Mouse (Mus musculus) gastrocnemius, postnatal 25 days (tissue): ENCODE results near the gene Lrit3. TPM values are rescaled to one million over a fixed set of nuclear protein-coding genes. Genes with fewer than 3 reads are reported as not detected.

Experiments
- DNase-seq: peaks from one replicate; pipeline ENCODE4 v3.0.0; 2022
- long read RNA-seq, 2 experiments: library from polyadenylated mRNA; stranded (forward); transcript quantifications; one replicate each; pipeline ENCODE4 v2.0.0; 2021
- total RNA-seq, 2 experiments: library from RNA; stranded (reverse); gene quantifications; 1 replicate in 1 of 2; 2 replicates in 1 of 2; pipeline ENCODE4 v1.2.3; 2021

Lrit3 gene
- total RNA-seq = not detected
- long read RNA-seq, experiment 1 = 0 reads
- long read RNA-seq, experiment 2 = 0 reads

GRCm38 (mm10) chr3:129803765-129804164 is at the start of gene Lrit3:
TSS of gene Lrit3 (minus strand) at chr3:129804030.
- DNase-seq = no peak

- DNase-seq = no peak
Observed at GRCm38 (mm10) chr3:129846846-129847245, 43.0 kb upstream of the Lrit3 start.

GRCm38 (mm10) chr3:129845868-129846267 is 42.0 kb upstream of the Lrit3 start:
- no peak for DNase-seq

- DNase-seq = no peak
Observed at GRCm38 (mm10) chr3:129838017-129838416, 34.2 kb upstream of the Lrit3 start.

GRCm38 (mm10) chr3:129836965-129837364 is 33.1 kb upstream of the Lrit3 start:
- no peak for DNase-seq

- no peak for DNase-seq
Observed at GRCm38 (mm10) chr3:129836051-129836697, 32.3 kb upstream of the Lrit3 start.

- DNase-seq = no peak
Observed at GRCm38 (mm10) chr3:129835388-129835934, 31.6 kb upstream of the Lrit3 start, which contains the start of gene Cfi. TSS of gene Cfi (plus strand) at chr3:129835884.

- DNase-seq = peak; percentile 94
Observed at GRCm38 (mm10) chr3:129831035-129831568, 27.3 kb upstream of the Lrit3 start, which contains the start of gene Gar1. TSS of gene Gar1 (minus strand) at chr3:129831396.

- no peak for DNase-seq
Observed at GRCm38 (mm10) chr3:129830626-129831025, 26.8 kb upstream of the Lrit3 start.

GRCm38 (mm10) chr3:129827691-129828090 is 23.9 kb upstream of the Lrit3 start:
- no peak for DNase-seq

- DNase-seq = no peak
Observed at GRCm38 (mm10) chr3:129826691-129827090, 22.9 kb upstream of the Lrit3 start.

GRCm38 (mm10) chr3:129824891-129825290 is 21.1 kb upstream of the Lrit3 start:
- no peak for DNase-seq

GRCm38 (mm10) chr3:129824146-129824545 is 20.3 kb upstream of the Lrit3 start:
- DNase-seq = no peak

- no peak for DNase-seq
Observed at GRCm38 (mm10) chr3:129823293-129823692, 19.5 kb upstream of the Lrit3 start.

- no peak for DNase-seq
Observed at GRCm38 (mm10) chr3:129822206-129822775, 18.5 kb upstream of the Lrit3 start, which contains the start of gene Rrh. TSS of gene Rrh (minus strand) at chr3:129822587.

GRCm38 (mm10) chr3:129821736-129822135 is 17.9 kb upstream of the Lrit3 start:
- no peak for DNase-seq

GRCm38 (mm10) chr3:129820847-129821246 is 17.0 kb upstream of the Lrit3 start:
- DNase-seq = no peak

- DNase-seq = no peak
Observed at GRCm38 (mm10) chr3:129799011-129799410, 4.8 kb downstream of the Lrit3 start.

GRCm38 (mm10) chr3:129798551-129798950 is 5.3 kb downstream of the Lrit3 start:
- DNase-seq = no peak

- DNase-seq = no peak
Observed at GRCm38 (mm10) chr3:129797341-129797740, 6.5 kb downstream of the Lrit3 start.

GRCm38 (mm10) chr3:129793801-129794200 is 10.0 kb downstream of the Lrit3 start:
- DNase-seq = no peak

- no peak for DNase-seq
Observed at GRCm38 (mm10) chr3:129782746-129783145, 21.1 kb downstream of the Lrit3 start.

GRCm38 (mm10) chr3:129781435-129781834 is 22.4 kb downstream of the Lrit3 start:
- DNase-seq = no peak
